Mouse (Mus musculus) heart, adult 2 months (tissue): ENCODE measurements around the gene R3hdm2.

ENCODE experiments used
- CTCF ChIP-seq: fragments of 200-600 bp; IDR thresholded peaks from 2 replicates; pipeline ENCODE4 v1.8.1; 2022; ENCODE audit warnings: antibody characterized with exemption, mild to moderate bottlenecking, moderate library complexity
- EP300 ChIP-seq: fragments of 200-500 bp; IDR thresholded peaks from 2 replicates; pipeline ENCODE4 v1.6.1; 2011; ENCODE audit warnings: low read depth, low read length, control low read depth; ENCODE audit not compliant: insufficient read depth
- POLR2A ChIP-seq: fragments of 200-500 bp; IDR thresholded peaks from 2 replicates; pipeline ENCODE4 v1.6.1; 2011; ENCODE audit warnings: mild to moderate bottlenecking, low read depth, low read length, control low read depth; ENCODE audit not compliant: insufficient read depth

DNA sequence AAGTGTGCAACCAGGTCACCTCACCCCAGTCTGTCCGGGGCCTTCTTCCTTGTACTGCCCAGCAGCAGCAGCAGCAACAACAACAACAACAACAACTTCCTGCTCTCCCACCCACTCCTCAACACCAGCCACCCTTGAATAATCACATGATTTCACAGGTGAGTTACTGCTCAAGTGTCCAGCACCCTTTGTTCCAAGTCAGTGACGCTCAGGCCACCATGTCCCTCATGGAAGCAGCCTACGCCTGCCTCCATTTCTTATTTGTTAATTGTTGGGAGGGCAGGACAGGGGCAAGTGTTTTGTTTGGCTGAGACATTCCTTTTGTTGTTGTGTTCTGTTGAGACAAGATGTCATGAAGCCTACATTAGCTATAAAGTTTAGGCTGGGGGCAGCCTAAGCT is 96.4 kb downstream of the R3hdm2 start:
- TF ChIP-seq CTCF: no peak
- no peak for TF ChIP-seq POLR2A
- no peak for TF ChIP-seq EP300
